Mouse (Mus musculus): Measurements from ENCODE around the gene Pkp4.

DNA sequence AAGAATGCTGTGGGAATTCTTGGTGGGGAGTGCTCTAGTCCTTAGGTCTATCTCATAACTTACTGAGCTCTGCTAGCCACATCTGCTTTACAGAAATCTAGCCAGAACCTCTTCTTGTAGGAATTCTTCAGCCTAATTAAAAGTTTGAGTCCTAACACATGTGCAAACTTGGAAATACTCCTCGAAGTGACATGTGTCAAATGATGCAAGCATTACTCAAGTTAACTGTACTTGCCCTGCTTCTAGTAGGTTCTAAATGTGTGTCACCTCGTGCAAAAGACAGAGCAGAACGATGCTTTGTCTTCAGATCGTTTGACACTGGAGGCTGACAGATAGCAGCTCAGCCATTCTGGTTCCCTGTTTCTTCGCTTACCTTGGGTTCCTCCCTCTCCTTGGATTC lies 32.5 kb downstream of the Pkp4 start:
- no peak for TF ChIP-seq CTCF (IDR thresholded peaks at IDR 0.05)
- TF ChIP-seq EP300 (IDR thresholded peaks at IDR 0.05) = no peak
